In the genomic region with DNA sequence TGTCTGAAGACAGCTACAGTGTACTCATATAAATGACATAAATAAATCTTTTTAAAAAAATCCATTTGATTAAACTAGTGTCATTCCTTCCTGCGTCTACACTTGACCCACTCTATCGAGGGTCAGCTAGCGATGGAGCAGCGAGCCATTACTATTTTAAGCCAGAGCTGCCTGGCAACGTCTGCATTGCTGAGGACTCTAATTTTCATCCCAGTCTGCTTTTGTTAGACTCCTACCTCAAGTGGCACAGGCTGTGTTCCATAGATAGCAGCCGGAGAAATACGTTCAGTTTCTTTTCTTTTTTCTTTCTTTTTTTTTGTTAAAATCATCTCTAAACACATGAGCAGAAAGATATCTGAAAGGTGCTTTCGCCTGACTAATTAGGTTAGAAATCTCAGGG, we compare ENCODE assay signal across 11 mouse cellular contexts.
"Had no signal": no experiment of that assay in that cellular context is flagged by ENCODE, and none has a peak within 500 bp of the region (broad histone marks: within the 10 kb centered on the region; RNA-seq: fewer than 3 reads in every experiment).

No protein-coding gene starts in this region.

- H3K4me2 ChIP-seq: liver, embryonic 11.5 days; liver, embryonic 15.5 days; midbrain, embryonic 13.5 days had no signal

- H3K36me3 ChIP-seq: limb, embryonic 10.5 days; liver, embryonic 15.5 days; midbrain, embryonic 13.5 days had no signal

- H3K4me3 ChIP-seq: limb, embryonic 10.5 days; liver, embryonic 15.5 days; midbrain, embryonic 13.5 days had no signal

- H3K9ac ChIP-seq: liver, embryonic 15.5 days; midbrain, embryonic 13.5 days had no signal

- ATAC-seq: lung, postnatal 0 days; midbrain, embryonic 13.5 days had no signal

- DNase-seq: kidney, postnatal 25 days; lung, adult 2 months; lung, postnatal 36 days; right cerebral cortex, postnatal 25 days; thymus, postnatal 14 days had no signal

- H3K4me1 ChIP-seq: limb, embryonic 10.5 days; liver, embryonic 15.5 days had no signal

- H3K27me3 ChIP-seq: liver, embryonic 15.5 days; midbrain, embryonic 13.5 days had no signal

- H3K27ac ChIP-seq: limb, embryonic 10.5 days; liver, embryonic 15.5 days; midbrain, embryonic 13.5 days; stomach, postnatal 0 days had no signal

- H3K9me3 ChIP-seq: limb, embryonic 10.5 days; liver, embryonic 15.5 days; midbrain, embryonic 13.5 days had no signal
